Mouse (Mus musculus) liver, embryonic 12.5 days (tissue): ENCODE data around the gene Otud7b. TPM values are rescaled to one million over a fixed set of nuclear protein-coding genes. Genes with fewer than 3 reads are reported as not detected.

ENCODE experiments used
- ATAC-seq: fragments of 200-750 bp; cut with Nextera tagmentation; 2 replicates; pipeline ENCODE4 v1.8.0; 2017; ENCODE audit warnings: moderate number of reproducible peaks, mild to moderate bottlenecking, moderate library complexity
- H3K27ac ChIP-seq: fragments of 300-500 bp; sonication (generic); 2 replicates; pipeline ENCODE4 v1.5.1; 2016; ENCODE audit warnings: mild to moderate bottlenecking
- H3K27me3 ChIP-seq: fragments of 300-500 bp; sonication (generic); replicated peaks from 2 replicates; pipeline ENCODE4 v1.6.1; 2016; ENCODE audit warnings: mild to moderate bottlenecking, moderate library complexity
- H3K36me3 ChIP-seq: fragments of 300-500 bp; sonication (generic); 2 replicates; pipeline ENCODE4 v1.6.1; 2016; ENCODE audit warnings: mild to moderate bottlenecking, moderate library complexity
- H3K4me1 ChIP-seq: fragments of 300-500 bp; sonication (generic); 2 replicates; pipeline ENCODE4 v1.6.1; 2016
- H3K4me2 ChIP-seq: fragments of 300-500 bp; sonication (generic); 2 replicates; pipeline ENCODE4 v1.6.1; 2016; ENCODE audit warnings: mild to moderate bottlenecking, moderate library complexity
- H3K4me3 ChIP-seq: fragments of 300-500 bp; sonication (generic); 2 replicates; pipeline ENCODE4 v1.5.1; 2016; ENCODE audit warnings: mild to moderate bottlenecking, moderate library complexity
- H3K9ac ChIP-seq: fragments of 300-500 bp; sonication (generic); 2 replicates; pipeline ENCODE4 v1.6.1; 2016; ENCODE audit warnings: mild to moderate bottlenecking, moderate library complexity
- H3K9me3 ChIP-seq: fragments of 300-500 bp; sonication (generic); replicated peaks from 2 replicates; pipeline ENCODE4 v1.6.1; 2016; ENCODE audit warnings: mild to moderate bottlenecking, moderate library complexity
- WGBS: fragments of 180-500 bp; shearing (Covaris S2); methylation state at CpG from one replicate; pipeline ENCODE4 v1.1.7; 2016; ENCODE audit not compliant: insufficient replicate concordance; 5-methylcytosine and 5-hydroxymethylcytosine counted together
- polyA plus RNA-seq: library from polyadenylated mRNA; unstranded; fragments of >200 nt; fragmentation: Nextera tagmentation; extraction: Ambion mirVana; gene quantifications from 2 replicates; pipeline ENCODE4 v1.2.1, GENCODE M21; 2016

The Otud7b gene
- polyA plus RNA-seq, 1 experiment from 2014 or later = 10.8 TPM

- no peaks in the 10 kb centered on the region for H3K27me3 ChIP-seq
- no peaks in the 10 kb centered on the region for H3K9me3 ChIP-seq
- H3K4me3 ChIP-seq = no peak overlapping the region
- no peak overlapping the region for H3K9ac ChIP-seq
- no peak overlapping the region for H3K27ac ChIP-seq
- ATAC-seq = no peak
- H3K4me2 ChIP-seq = no peak overlapping the region
- WGBS = 25% methylated on average over 2 of the region's 2 CpGs
- no peaks in the 10 kb centered on the region for H3K36me3 ChIP-seq
- H3K4me1 ChIP-seq = peaks cover 18% of the 10 kb centered on the region
Observed at GRCm38 (mm10) chr3:96089882-96090489, 14.3 kb upstream of the Otud7b start.

DNA sequence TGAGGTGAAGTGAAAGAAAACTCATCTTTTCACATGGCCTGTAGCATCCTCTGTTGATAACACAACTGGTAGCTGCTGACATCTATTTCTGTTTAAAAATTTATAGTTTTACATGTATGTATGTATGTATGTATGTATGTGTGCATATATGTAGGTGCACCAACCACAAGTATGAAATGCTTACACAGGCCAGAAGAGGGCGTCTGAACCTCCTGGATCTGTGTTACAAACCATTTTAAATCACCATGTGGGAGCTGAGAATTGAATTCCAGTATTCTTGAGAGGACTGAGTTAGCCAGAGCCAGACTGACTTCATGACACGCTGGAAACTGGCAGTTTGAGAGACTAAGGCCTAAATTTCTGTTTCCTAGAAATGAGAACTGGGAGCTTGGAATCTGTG lies 13.2 kb upstream of the Otud7b start:
- no peak overlapping the region for H3K4me3 ChIP-seq

DNA sequence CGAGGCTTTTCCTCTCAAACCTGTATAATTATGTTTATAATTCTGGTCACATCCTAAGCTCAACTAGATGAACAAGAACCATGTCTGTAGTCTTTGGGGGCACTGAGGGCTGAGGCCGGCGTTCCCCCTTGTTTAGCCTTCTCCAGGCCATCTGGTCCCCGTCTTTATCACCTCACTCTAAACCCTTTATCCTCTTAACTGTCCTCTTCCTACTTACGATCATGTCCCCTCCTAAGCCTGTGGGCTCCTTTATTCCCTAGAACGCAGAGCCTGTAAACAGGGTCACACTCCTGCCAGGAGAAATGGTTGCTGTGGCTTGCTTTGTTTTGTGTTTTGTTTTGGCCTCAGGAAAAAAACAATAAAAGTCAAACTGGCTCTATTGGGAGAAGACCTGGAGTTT lies 12.4 kb upstream of the Otud7b start:
- H3K4me2 ChIP-seq = no peak overlapping the region
- 71% methylated on average over 6 of the region's 6 CpGs for WGBS
- no peak overlapping the region for H3K27ac ChIP-seq
- H3K4me3 ChIP-seq = no peak overlapping the region
- no peak for ATAC-seq
- peaks cover 9% of the 10 kb centered on the region; the same call in 1 of the 2 replicates for H3K4me1 ChIP-seq
- H3K9me3 ChIP-seq = no peaks in the 10 kb centered on the region
- H3K27me3 ChIP-seq = no peaks in the 10 kb centered on the region
- H3K36me3 ChIP-seq = no peaks in the 10 kb centered on the region
- no peak overlapping the region for H3K9ac ChIP-seq

More for the DNA sequence above, 13.2 kb upstream of the Otud7b start:
- no peaks in the 10 kb centered on the region for H3K36me3 ChIP-seq
- H3K4me2 ChIP-seq = no peak overlapping the region
- WGBS = 54% methylated on average over 2 of the region's 2 CpGs
- no peak for ATAC-seq
- H3K9me3 ChIP-seq = no peaks in the 10 kb centered on the region
- peaks cover 17% of the 10 kb centered on the region for H3K4me1 ChIP-seq
- H3K27me3 ChIP-seq = no peaks in the 10 kb centered on the region
- no peak overlapping the region for H3K9ac ChIP-seq
- H3K27ac ChIP-seq = no peak overlapping the region

DNA sequence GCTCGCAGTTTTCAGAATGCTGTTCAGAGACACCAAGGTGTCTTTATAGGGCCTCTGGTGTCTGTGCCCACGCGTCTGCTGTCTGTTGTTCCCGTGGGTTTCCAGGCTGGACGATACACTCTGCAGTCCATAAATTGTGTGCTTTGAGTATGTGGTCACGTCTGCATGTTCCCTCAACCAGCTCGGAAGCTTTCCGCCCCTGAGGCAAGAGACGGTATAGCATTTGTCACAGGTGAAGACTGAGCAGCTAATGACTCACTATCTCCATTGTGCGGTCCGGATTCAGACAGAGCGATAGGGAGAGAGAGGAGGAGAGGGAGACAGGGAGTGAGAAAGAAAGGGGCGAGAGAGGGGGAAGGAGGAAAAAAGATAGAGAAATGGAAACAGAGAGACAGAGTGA lies 10.8 kb upstream of the Otud7b start:
- H3K36me3 ChIP-seq = no peaks in the 10 kb centered on the region
- peaks cover 5% of the 10 kb centered on the region; the same call in 1 of the 2 replicates for H3K4me1 ChIP-seq
- no peak overlapping the region for H3K4me2 ChIP-seq
- no peaks in the 10 kb centered on the region for H3K27me3 ChIP-seq
- no peak overlapping the region for H3K4me3 ChIP-seq
- no peak overlapping the region for H3K9ac ChIP-seq
- ATAC-seq = no peak
- no peak overlapping the region for H3K27ac ChIP-seq
- H3K9me3 ChIP-seq = no peaks in the 10 kb centered on the region
- WGBS = 63% methylated on average over 13 of the region's 13 CpGs

DNA sequence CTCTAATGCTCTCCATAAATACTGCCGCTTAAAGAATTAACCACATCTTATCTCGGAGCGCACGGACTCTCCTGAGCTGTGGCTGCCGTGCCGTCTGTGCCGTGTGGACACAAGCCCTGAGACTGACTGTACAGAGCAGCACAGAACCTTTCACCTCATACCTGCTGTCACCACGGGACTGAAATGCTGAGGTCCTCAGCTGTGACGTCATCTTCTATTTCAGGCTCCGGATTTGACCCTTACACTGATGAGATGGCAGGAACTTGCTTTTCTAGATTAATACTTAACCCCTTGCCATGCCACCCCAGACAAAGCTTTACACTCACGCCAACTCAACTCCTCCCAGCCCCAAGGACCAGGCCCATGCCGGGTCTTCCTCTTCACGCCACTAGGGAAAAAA lies 10.1 kb upstream of the Otud7b start:
- ATAC-seq = peak; percentile 55
- H3K4me2 ChIP-seq = no peak overlapping the region
- H3K27ac ChIP-seq = no peak overlapping the region
- H3K4me1 ChIP-seq = peaks cover 5% of the 10 kb centered on the region; the same call in 1 of the 2 replicates
- H3K27me3 ChIP-seq = no peaks in the 10 kb centered on the region
- H3K4me3 ChIP-seq = no peak overlapping the region
- H3K9ac ChIP-seq = no peak overlapping the region
- no peaks in the 10 kb centered on the region for H3K9me3 ChIP-seq
- H3K36me3 ChIP-seq = no peaks in the 10 kb centered on the region
- 64% methylated on average over 13 of the region's 13 CpGs for WGBS

DNA sequence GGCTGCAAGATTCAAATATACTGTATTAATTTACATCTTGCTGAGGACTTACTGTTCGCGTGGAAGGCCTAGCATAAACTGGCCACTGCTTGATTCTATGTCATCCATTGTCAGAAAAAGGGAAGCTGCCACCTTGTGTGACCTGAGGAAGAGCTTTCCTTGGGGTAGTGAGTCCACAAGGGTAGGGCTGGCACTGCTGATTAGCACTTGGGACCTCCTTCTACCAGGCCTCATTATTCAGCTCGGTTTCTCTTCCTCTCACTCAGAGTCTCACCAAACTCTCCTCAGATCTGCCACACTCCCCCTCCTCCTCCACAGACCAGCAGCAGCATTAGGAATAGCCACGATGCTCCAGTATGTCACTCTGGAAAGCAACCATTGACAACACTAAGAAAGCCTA lies 6.2 kb upstream of the Otud7b start:
- Histone ChIP-seq H3K9ac (no peak overlapping the region), H3K4me2 (no peak overlapping the region), H3K27me3 (no peaks in the 10 kb centered on the region), H3K27ac (no peak overlapping the region), H3K9me3 (no peaks in the 10 kb centered on the region), H3K36me3 (no peaks in the 10 kb centered on the region), H3K4me3 (no peak overlapping the region), H3K4me1 (peaks cover 17% of the 10 kb centered on the region)
- WGBS = 44% methylated on average over 4 of the region's 4 CpGs
- no peak for ATAC-seq

DNA sequence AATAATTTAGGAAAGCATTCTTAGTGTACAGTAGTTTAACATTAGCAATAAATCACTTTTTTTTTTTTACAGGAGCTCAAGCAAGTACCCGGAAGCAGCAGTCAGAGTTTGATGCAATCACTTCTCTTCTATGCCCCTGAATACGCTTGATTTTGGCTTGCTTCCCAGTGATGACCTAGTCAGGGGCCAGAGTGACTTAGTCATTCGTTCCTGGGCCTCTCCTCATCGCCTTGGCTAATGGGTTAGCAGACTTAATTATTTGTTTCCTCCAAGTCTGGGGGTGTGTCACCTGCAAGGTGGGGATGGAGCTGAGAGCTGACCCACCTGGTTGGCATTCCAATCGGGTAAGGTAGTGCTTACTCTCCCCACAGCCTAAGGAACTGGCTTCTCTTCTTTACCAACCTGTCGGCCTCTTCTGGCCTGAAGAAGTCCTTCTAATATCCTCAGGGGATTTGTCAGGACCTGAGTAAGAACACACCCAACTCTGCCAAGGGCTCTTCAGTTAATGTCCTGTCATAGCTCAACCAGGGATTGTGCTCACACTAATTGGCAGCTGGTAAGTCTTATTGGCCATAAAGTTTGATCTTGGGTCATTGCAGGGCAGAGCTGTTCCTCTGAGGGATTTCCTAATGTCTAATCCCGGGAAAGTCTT lies 5.6 kb upstream of the Otud7b start:
- no peaks in the 10 kb centered on the region for H3K27me3 ChIP-seq
- 54% methylated on average over 7 of the region's 7 CpGs for WGBS
- ATAC-seq = no peak
- no peak overlapping the region for H3K27ac ChIP-seq
- H3K4me3 ChIP-seq = no peak overlapping the region
- H3K9me3 ChIP-seq = no peaks in the 10 kb centered on the region
- H3K9ac ChIP-seq = no peak overlapping the region
- peaks cover 23% of the 10 kb centered on the region for H3K4me1 ChIP-seq
- no peaks in the 10 kb centered on the region for H3K36me3 ChIP-seq
- no peak overlapping the region for H3K4me2 ChIP-seq

GRCm38 (mm10) chr3:96102100-96102872 lies 2.0 kb upstream of the Otud7b start:
- no peaks in the 10 kb centered on the region for H3K27me3 ChIP-seq
- no peaks in the 10 kb centered on the region for H3K9me3 ChIP-seq
- peak overlapping the region; percentile 59 for H3K9ac ChIP-seq
- H3K4me3 ChIP-seq = peak overlapping the region; percentile 34
- ATAC-seq = no peak
- H3K27ac ChIP-seq = no peak overlapping the region
- H3K4me2 ChIP-seq = peak overlapping the region; percentile 61
- WGBS = 27% methylated on average over 14 of the region's 14 CpGs
- peaks cover 40% of the 10 kb centered on the region for H3K4me1 ChIP-seq
- no peaks in the 10 kb centered on the region for H3K36me3 ChIP-seq

GRCm38 (mm10) chr3:96103901-96104260 lies 446 bp upstream of the Otud7b start:
- Histone ChIP-seq H3K9ac (peak overlapping the region; percentile 95), H3K4me1 (peaks cover 43% of the 10 kb centered on the region), H3K9me3 (no peaks in the 10 kb centered on the region), H3K4me2 (peak overlapping the region; percentile 95), H3K27ac (peak overlapping the region; percentile 92), H3K4me3 (peak overlapping the region; percentile 93), H3K27me3 (no peaks in the 10 kb centered on the region), H3K36me3 (peaks cover 3% of the 10 kb centered on the region; the same call in 1 of the 2 replicates)
- no peak; the same call in 1 of the 2 replicates for ATAC-seq
- WGBS = 7% methylated on average over 8 of the region's 8 CpGs

GRCm38 (mm10) chr3:96105232-96105747 lies 963 bp downstream of the Otud7b start:
- H3K4me2 ChIP-seq = peak overlapping the region; percentile 95
- WGBS = 6% methylated on average over 10 of the region's 10 CpGs
- no peaks in the 10 kb centered on the region for H3K27me3 ChIP-seq
- peak overlapping the region; percentile 92 for H3K27ac ChIP-seq
- H3K9ac ChIP-seq = peak overlapping the region; percentile 95
- H3K9me3 ChIP-seq = no peaks in the 10 kb centered on the region
- H3K4me3 ChIP-seq = peak overlapping the region; percentile 93
- H3K4me1 ChIP-seq = peaks cover 46% of the 10 kb centered on the region
- H3K36me3 ChIP-seq = peaks cover 3% of the 10 kb centered on the region; the same call in 1 of the 2 replicates
- peak; percentile 53 for ATAC-seq

DNA sequence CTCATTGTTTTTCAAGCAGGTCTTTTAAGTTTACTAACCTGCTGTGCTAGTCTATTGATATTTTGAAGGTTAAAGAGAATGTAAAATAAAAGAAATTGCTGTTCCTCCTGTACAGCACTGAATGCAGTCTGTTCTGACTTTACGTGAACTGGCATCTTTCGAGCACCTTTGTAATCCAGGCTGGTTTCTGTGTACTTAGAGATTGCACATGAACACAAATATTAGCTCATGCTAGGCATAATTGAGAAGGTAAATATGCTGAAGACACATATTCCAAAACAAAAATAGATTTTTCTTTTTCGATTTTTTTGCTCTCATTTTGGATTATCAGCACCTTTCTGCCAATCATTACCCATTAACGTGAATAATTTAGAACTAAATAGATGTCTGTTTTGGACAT lies 1.8 kb downstream of the Otud7b start:
- peaks cover 3% of the 10 kb centered on the region; the same call in 1 of the 2 replicates for H3K36me3 ChIP-seq
- ATAC-seq = no peak
- no peak overlapping the region for H3K27ac ChIP-seq
- peak overlapping the region; percentile 95 for H3K4me2 ChIP-seq
- no peaks in the 10 kb centered on the region for H3K27me3 ChIP-seq
- no peak overlapping the region for H3K4me3 ChIP-seq
- WGBS = 81% methylated on average over 4 of the region's 4 CpGs
- no peaks in the 10 kb centered on the region for H3K9me3 ChIP-seq
- H3K9ac ChIP-seq = peak overlapping the region; percentile 95
- H3K4me1 ChIP-seq = peaks cover 46% of the 10 kb centered on the region

GRCm38 (mm10) chr3:96108315-96108714 lies 4.0 kb downstream of the Otud7b start:
- H3K9me3 ChIP-seq = no peaks in the 10 kb centered on the region
- peaks cover 3% of the 10 kb centered on the region; the same call in 1 of the 2 replicates for H3K36me3 ChIP-seq
- no peak overlapping the region for H3K4me2 ChIP-seq
- H3K27me3 ChIP-seq = no peaks in the 10 kb centered on the region
- WGBS = 91% methylated on average over 3 of the region's 3 CpGs
- H3K4me1 ChIP-seq = peaks cover 32% of the 10 kb centered on the region
- no peak overlapping the region for H3K9ac ChIP-seq
- no peak for ATAC-seq
- H3K27ac ChIP-seq = no peak overlapping the region
- no peak overlapping the region for H3K4me3 ChIP-seq
